Mouse (Mus musculus) small intestine, adult 2 months (tissue): Measurements from ENCODE around the gene Armh3. TPM values are rescaled to one million over a fixed set of nuclear protein-coding genes. Genes with fewer than 3 reads are reported as not detected.
"Not testable (repeated sequence)": the region's sequence is repeated elsewhere in the genome, so short reads cannot be mapped to it uniquely, and the experiment has no call there.

Experiments
- H3K27ac ChIP-seq: fragments of 200-500 bp; 2 replicates; pipeline ENCODE4 v1.5.1; 2012; ENCODE audit warnings: low read depth, low read length, control low read depth, inconsistent platforms; ENCODE audit not compliant: insufficient read depth
- H3K27me3 ChIP-seq: fragments of 200-500 bp; 2 replicates; pipeline ENCODE4 v1.6.1; 2012; ENCODE audit warnings: mild to moderate bottlenecking, moderate library complexity, low read length, inconsistent platforms; ENCODE audit not compliant: control insufficient read depth, insufficient read depth
- H3K36me3 ChIP-seq: fragments of 200-500 bp; 2 replicates; pipeline ENCODE4 v1.6.1; 2012; ENCODE audit warnings: mild to moderate bottlenecking, low read length, control low read depth, inconsistent platforms; ENCODE audit not compliant: control insufficient read depth, insufficient read depth
- H3K4me1 ChIP-seq: fragments of 200-500 bp; 2 replicates; pipeline ENCODE4 v1.6.1; 2012; ENCODE audit warnings: low read length, inconsistent platforms, mixed read lengths; ENCODE audit not compliant: control insufficient read depth, insufficient read depth, insufficient read length
- H3K4me3 ChIP-seq: fragments of 200-500 bp; 2 replicates; pipeline ENCODE4 v1.5.1; 2012; ENCODE audit warnings: low read depth, mild to moderate bottlenecking, control low read depth, inconsistent platforms, low read length, moderate library complexity
- CTCF ChIP-seq: fragments of 200-500 bp; IDR thresholded peaks from 2 replicates; pipeline ENCODE4 v1.5.1; 2012; ENCODE audit warnings: low read depth, mild to moderate bottlenecking, control low read depth, inconsistent platforms, low read length, moderate library complexity, mixed read lengths; ENCODE audit not compliant: insufficient replicate concordance, insufficient read length; ENCODE audit errors: extremely low read depth
- POLR2A ChIP-seq: fragments of 200-500 bp; IDR thresholded peaks from 2 replicates; pipeline ENCODE4 v1.6.1; 2012; ENCODE audit warnings: low read depth, mild to moderate bottlenecking, control low read depth, inconsistent platforms, low read length, moderate library complexity
- WGBS: fragments of 180-500 bp; shearing (Covaris S2); methylation state at CpG from one replicate; pipeline ENCODE4 v1.1.7; 2018; 5-methylcytosine and 5-hydroxymethylcytosine counted together
- polyA plus RNA-seq: library from polyadenylated mRNA; depleted of rRNA; stranded (reverse); fragments of >200 nt; gene quantifications from 2 replicates; pipeline ENCODE4 v1.2.3, GENCODE M21; 2012

Gene Armh3
- polyA plus RNA-seq, 1 experiment, result 7.5 TPM

- peak overlapping the region; percentile 89; the same call in 1 of the 2 replicates for H3K4me3 ChIP-seq
- 4% methylated on average over 8 of the region's 8 CpGs for WGBS
- TF ChIP-seq CTCF (no peak), POLR2A (no peak)
- peaks cover 5% of the 10 kb centered on the region for H3K4me1 ChIP-seq
- no peaks in the 10 kb centered on the region for H3K27me3 ChIP-seq
- no peaks in the 10 kb centered on the region for H3K36me3 ChIP-seq
- H3K27ac ChIP-seq, result no peak overlapping the region
Observed at GRCm38 (mm10) chr19:45998694-45999217, 468 bp upstream of the Armh3 start.

DNA sequence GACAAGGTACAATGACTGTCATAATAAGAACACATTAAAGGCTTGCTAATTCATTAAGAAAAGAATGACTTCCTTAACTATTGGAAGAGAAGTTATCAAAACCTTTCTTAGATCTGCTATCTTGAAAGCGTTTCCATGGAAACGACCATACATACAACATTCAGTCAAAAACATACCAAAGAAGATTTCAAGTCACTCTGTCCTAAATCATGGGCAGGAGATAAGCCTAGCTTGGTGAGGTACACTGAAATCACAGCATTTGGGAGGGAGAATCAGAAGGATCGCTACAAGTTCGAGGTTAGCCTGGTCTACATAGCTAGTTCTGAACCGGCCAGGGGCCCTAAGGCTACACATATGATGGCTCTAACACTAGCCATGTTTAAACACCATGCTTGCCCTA is 923 bp downstream of the Armh3 start:
- Histone ChIP-seq H3K4me1 (peaks cover 3% of the 10 kb centered on the region; the same call in 1 of the 2 replicates), H3K27me3 (no peaks in the 10 kb centered on the region), H3K36me3 (no peaks in the 10 kb centered on the region), H3K27ac (0 out of 2 replicates have a peak overlapping the region, but pooled peaks have one; percentile 92), H3K4me3 (no peak overlapping the region; the same call in 1 of the 2 replicates)
- 35% methylated on average over 5 of the region's 5 CpGs for WGBS
- no peak for TF ChIP-seq POLR2A
- no peak for TF ChIP-seq CTCF

DNA sequence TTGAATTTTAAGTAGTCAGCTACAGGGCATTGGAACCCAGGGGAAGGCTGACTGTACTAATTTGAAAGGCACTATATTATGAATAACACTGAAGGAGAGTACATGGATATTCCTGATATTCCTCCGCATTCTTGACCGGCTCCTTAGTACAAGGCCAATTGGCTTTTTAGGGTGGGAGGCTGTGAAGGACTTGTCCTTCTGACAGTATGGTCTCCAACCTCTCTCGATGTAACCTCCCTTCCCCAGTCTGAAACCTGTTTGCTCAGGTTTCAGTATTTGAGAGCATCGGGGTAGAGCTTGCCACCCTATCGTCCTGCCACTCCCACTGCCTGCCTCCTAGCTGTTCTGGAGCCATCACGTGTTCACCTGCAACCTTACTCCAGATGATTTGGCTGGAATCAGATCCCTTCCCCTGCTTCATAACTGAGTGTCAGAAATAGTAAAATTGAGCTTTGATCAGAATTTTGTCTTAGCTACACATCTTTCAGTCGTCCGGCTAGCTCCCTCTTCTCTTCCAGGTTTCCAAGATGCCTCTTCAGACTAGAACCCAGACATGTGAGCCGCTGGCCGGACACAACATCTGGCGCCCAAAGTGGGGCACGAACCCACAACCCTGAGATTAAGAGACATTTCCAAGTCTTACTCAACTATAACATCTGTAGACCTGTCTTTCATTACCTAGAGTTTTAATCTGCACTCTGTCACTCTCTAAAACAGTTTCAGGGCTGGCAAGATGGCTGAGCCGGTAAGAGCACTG is 4.1 kb downstream of the Armh3 start:
- WGBS, result 87% methylated on average over 13 of the region's 13 CpGs
- Histone ChIP-seq H3K27me3 (no peaks in the 10 kb centered on the region), H3K4me3 (no peak overlapping the region), H3K36me3 (no peaks in the 10 kb centered on the region), H3K27ac (no peak overlapping the region), H3K4me1 (no peaks in the 10 kb centered on the region)
- TF ChIP-seq CTCF, result no peak
- no peak for TF ChIP-seq POLR2A

DNA sequence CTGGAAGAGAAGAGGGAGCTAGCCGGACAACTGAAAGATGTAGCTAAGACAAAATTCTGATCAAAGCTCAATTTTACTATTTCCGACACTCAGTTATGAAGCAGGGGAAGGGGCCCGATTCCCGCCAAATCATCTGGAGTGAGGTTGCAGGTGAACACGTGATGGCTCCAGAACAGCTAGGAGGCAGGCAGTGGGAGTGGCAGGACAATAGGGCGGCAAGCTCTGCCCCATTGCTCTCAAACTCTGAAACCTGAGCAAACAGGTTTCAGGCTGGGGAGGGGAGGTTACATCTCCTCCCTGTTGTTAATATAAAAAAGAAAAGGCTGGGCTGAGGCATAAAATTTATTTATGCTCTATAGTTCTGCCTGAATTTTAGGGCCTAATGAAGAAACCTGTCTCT is 4.8 kb downstream of the Armh3 start:
- not testable (repeated sequence) for H3K4me1 ChIP-seq, H3K27me3 ChIP-seq, H3K4me3 ChIP-seq, H3K36me3 ChIP-seq, H3K27ac ChIP-seq
- WGBS, result 56% methylated on average over 6 of the region's 6 CpGs

- Histone ChIP-seq H3K4me3 (no peak overlapping the region), H3K36me3 (peaks cover 2% of the 10 kb centered on the region; the same call in 1 of the 2 replicates), H3K27ac (no peak overlapping the region), H3K4me1 (no peaks in the 10 kb centered on the region), H3K27me3 (no peaks in the 10 kb centered on the region)
- WGBS, result 93% methylated on average over 3 of the region's 3 CpGs
- TF ChIP-seq CTCF, result no peak
- no peak for TF ChIP-seq POLR2A
Observed at GRCm38 (mm10) chr19:45991171-45991570, 7.1 kb downstream of the Armh3 start.

- H3K4me1 ChIP-seq, result no peaks in the 10 kb centered on the region
- H3K4me3 ChIP-seq, result no peak overlapping the region
- no peaks in the 10 kb centered on the region for H3K27me3 ChIP-seq
- WGBS, result 85% methylated on average over 3 of the region's 3 CpGs
- no peak overlapping the region for H3K27ac ChIP-seq
- TF ChIP-seq CTCF (no peak), POLR2A (no peak)
- peaks cover 2% of the 10 kb centered on the region; the same call in 1 of the 2 replicates for H3K36me3 ChIP-seq
Observed at GRCm38 (mm10) chr19:45988238-45988637, 10.1 kb downstream of the Armh3 start.

DNA sequence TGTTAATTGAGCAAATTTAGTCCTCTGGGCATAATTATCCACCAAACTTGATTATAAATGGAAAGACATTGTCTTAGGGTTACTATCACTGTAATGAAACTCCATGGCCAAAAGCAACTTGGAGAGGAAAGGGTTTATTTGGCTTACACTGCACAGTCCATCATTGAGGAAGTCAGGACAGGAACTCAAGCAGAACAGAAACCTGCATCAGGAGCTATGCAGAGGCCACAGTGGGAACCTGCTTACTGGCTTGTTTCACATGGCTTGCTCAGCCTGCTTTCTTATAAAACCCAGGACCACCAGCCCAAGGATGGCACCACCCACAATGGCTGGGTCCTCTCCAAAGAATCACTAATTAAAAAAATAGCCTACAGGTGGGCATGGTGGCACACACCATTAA is 13.9 kb downstream of the Armh3 start:
- H3K36me3 ChIP-seq, result peaks cover 4% of the 10 kb centered on the region; the same call in 1 of the 2 replicates
- H3K4me3 ChIP-seq, result no peak overlapping the region
- no peaks in the 10 kb centered on the region for H3K4me1 ChIP-seq
- H3K27me3 ChIP-seq, result no peaks in the 10 kb centered on the region
- TF ChIP-seq CTCF (no peak), POLR2A (no peak)
- no peak overlapping the region for H3K27ac ChIP-seq

GRCm38 (mm10) chr19:45960770-45961169 is 37.5 kb downstream of the Armh3 start:
- no peak overlapping the region for H3K27ac ChIP-seq
- WGBS, result 67% methylated on average over 5 of the region's 5 CpGs
- no peak overlapping the region for H3K4me3 ChIP-seq
- H3K27me3 ChIP-seq, result no peaks in the 10 kb centered on the region
- H3K4me1 ChIP-seq, result no peaks in the 10 kb centered on the region
- TF ChIP-seq POLR2A (no peak), CTCF (no peak)
- peaks cover 30% of the 10 kb centered on the region for H3K36me3 ChIP-seq
